Mouse (Mus musculus) hindbrain, embryonic 12.5 days (tissue): ENCODE data around the gene Pygo2. TPM values are rescaled to one million over a fixed set of nuclear protein-coding genes. Genes with fewer than 3 reads are reported as not detected.
A peak's percentile ranks its signal among the peaks of the same experiment; 100 is the strongest.

Experiments used
- ATAC-seq: fragments of 200-750 bp; cut with Nextera tagmentation; 2 replicates; pipeline ENCODE4 v1.8.0; 2017; ENCODE audit warnings: moderate TSS enrichment; ENCODE audit not compliant: low FRiP score
- H3K27ac ChIP-seq: fragments of 300-500 bp; sonication (generic); 2 replicates; pipeline ENCODE4 v1.5.1; 2016; ENCODE audit warnings: mild to moderate bottlenecking
- H3K27me3 ChIP-seq: fragments of 300-500 bp; sonication (generic); 2 replicates; pipeline ENCODE4 v1.6.1; 2016; ENCODE audit warnings: mild to moderate bottlenecking
- H3K36me3 ChIP-seq: fragments of 300-500 bp; sonication (generic); 2 replicates; pipeline ENCODE4 v1.6.1; 2016; ENCODE audit warnings: mild to moderate bottlenecking
- H3K4me1 ChIP-seq: fragments of 300-500 bp; sonication (generic); 2 replicates; pipeline ENCODE4 v1.6.1; 2016
- H3K4me2 ChIP-seq: fragments of 300-500 bp; sonication (generic); replicated peaks from 2 replicates; pipeline ENCODE4 v1.6.1; 2016; ENCODE audit warnings: mild to moderate bottlenecking
- H3K4me3 ChIP-seq: fragments of 300-500 bp; sonication (generic); 2 replicates; pipeline ENCODE4 v1.5.1; 2016; ENCODE audit warnings: mild to moderate bottlenecking
- H3K9ac ChIP-seq: fragments of 300-500 bp; sonication (generic); 2 replicates; pipeline ENCODE4 v1.6.1; 2016; ENCODE audit warnings: mild to moderate bottlenecking, moderate library complexity
- H3K9me3 ChIP-seq: fragments of 300-500 bp; sonication (generic); replicated peaks from 2 replicates; pipeline ENCODE4 v1.6.1; 2016; ENCODE audit warnings: mild to moderate bottlenecking
- WGBS: fragments of 180-500 bp; shearing (Covaris S2); methylation state at CpG from one replicate; pipeline ENCODE4 v1.1.7; 2016; 5-methylcytosine and 5-hydroxymethylcytosine counted together
- polyA plus RNA-seq: library from polyadenylated mRNA; unstranded; fragments of >200 nt; fragmentation: Nextera tagmentation; extraction: Ambion mirVana; gene quantifications from 2 replicates; pipeline ENCODE4 v1.2.1, GENCODE M21; 2016

Pygo2 gene
- polyA plus RNA-seq, 1 experiment from 2014 or later = 63.8 TPM

- Histone ChIP-seq H3K4me1 (peaks cover 11% of the 10 kb centered on the region), H3K9me3 (no peaks in the 10 kb centered on the region), H3K27ac (no peak within 1 kb of the TSS), H3K4me2 (no peak within 1 kb of the TSS), H3K4me3 (no peak within 1 kb of the TSS), H3K27me3 (no peaks in the 10 kb centered on the region), H3K9ac (no peak within 1 kb of the TSS), H3K36me3 (no peaks in the 10 kb centered on the region)
- ATAC-seq = no peak
- 73% methylated on average over 10 of the region's 10 CpGs for WGBS
Measured at GRCm38 (mm10) chr3:89454401-89455177, 24.6 kb downstream of the Pygo2 start, which contains the start of gene Pmvk. Pmvk (plus strand) TSS chr3:89454541.

- Histone ChIP-seq H3K4me3 (no peak overlapping the region), H3K4me2 (no peak overlapping the region), H3K9ac (no peak overlapping the region), H3K27me3 (no peaks in the 10 kb centered on the region), H3K4me1 (peaks cover 17% of the 10 kb centered on the region), H3K27ac (no peak overlapping the region), H3K36me3 (no peaks in the 10 kb centered on the region), H3K9me3 (no peaks in the 10 kb centered on the region)
- ATAC-seq = no peak
- WGBS = 27% methylated on average over 1 of the region's 1 CpGs
Measured at GRCm38 (mm10) chr3:89455786-89456285, 25.8 kb downstream of the Pygo2 start.

- WGBS = 31% methylated on average over 10 of the region's 10 CpGs
Measured at GRCm38 (mm10) chr3:89456726-89457665, 27.0 kb downstream of the Pygo2 start.

GRCm38 (mm10) chr3:89458372-89458964 is 28.5 kb downstream of the Pygo2 start:
- H3K9ac ChIP-seq = no peak overlapping the region
- H3K9me3 ChIP-seq = no peaks in the 10 kb centered on the region
- peak; percentile 23 for ATAC-seq
- no peaks in the 10 kb centered on the region for H3K27me3 ChIP-seq
- 46% methylated on average over 13 of the region's 13 CpGs for WGBS
- H3K4me2 ChIP-seq = peak overlapping the region; percentile 68
- H3K27ac ChIP-seq = no peak overlapping the region; the same call in 1 of the 2 replicates
- H3K4me1 ChIP-seq = peaks cover 12% of the 10 kb centered on the region
- H3K36me3 ChIP-seq = no peaks in the 10 kb centered on the region; the same call in 1 of the 2 replicates
- H3K4me3 ChIP-seq = peak overlapping the region; percentile 66

More at GRCm38 (mm10) chr3:89456726-89457665, 27.0 kb downstream of the Pygo2 start:
- no peaks in the 10 kb centered on the region for H3K27me3 ChIP-seq
- peaks cover 13% of the 10 kb centered on the region for H3K4me1 ChIP-seq
- H3K4me3 ChIP-seq = no peak overlapping the region
- no peak for ATAC-seq
- H3K4me2 ChIP-seq = no peak overlapping the region
- H3K27ac ChIP-seq = no peak overlapping the region
- no peaks in the 10 kb centered on the region for H3K9me3 ChIP-seq
- H3K36me3 ChIP-seq = no peaks in the 10 kb centered on the region; the same call in 1 of the 2 replicates
- H3K9ac ChIP-seq = no peak overlapping the region

- peak overlapping the region; percentile 68 for H3K4me2 ChIP-seq
- peak; percentile 89 for ATAC-seq
- H3K9ac ChIP-seq = peak overlapping the region; percentile 77
- no peaks in the 10 kb centered on the region for H3K27me3 ChIP-seq
- H3K27ac ChIP-seq = peak overlapping the region; percentile 89
- no peaks in the 10 kb centered on the region; the same call in 1 of the 2 replicates for H3K36me3 ChIP-seq
- 1% methylated on average over 34 of the region's 36 CpGs for WGBS
- H3K9me3 ChIP-seq = no peaks in the 10 kb centered on the region
- peak overlapping the region; percentile 66 for H3K4me3 ChIP-seq
- peaks cover 12% of the 10 kb centered on the region for H3K4me1 ChIP-seq
Measured at GRCm38 (mm10) chr3:89458965-89459807, 29.2 kb downstream of the Pygo2 start.

GRCm38 (mm10) chr3:89468268-89468667 is 38.3 kb downstream of the Pygo2 start:
- no peaks in the 10 kb centered on the region for H3K27me3 ChIP-seq
- H3K9me3 ChIP-seq = no peaks in the 10 kb centered on the region
- 44% methylated on average over 4 of the region's 4 CpGs for WGBS
- no peak overlapping the region for H3K9ac ChIP-seq
- no peaks in the 10 kb centered on the region for H3K4me1 ChIP-seq
- H3K36me3 ChIP-seq = peaks cover 30% of the 10 kb centered on the region
- H3K27ac ChIP-seq = no peak overlapping the region
- H3K4me3 ChIP-seq = no peak overlapping the region
- ATAC-seq = no peak
- no peak overlapping the region for H3K4me2 ChIP-seq

GRCm38 (mm10) chr3:89472280-89472679 is 42.3 kb downstream of the Pygo2 start:
- Histone ChIP-seq H3K27me3 (no peaks in the 10 kb centered on the region), H3K27ac (no peak overlapping the region), H3K9ac (no peak overlapping the region), H3K4me3 (no peak overlapping the region), H3K4me2 (no peak overlapping the region), H3K36me3 (peaks cover 28% of the 10 kb centered on the region), H3K9me3 (no peaks in the 10 kb centered on the region), H3K4me1 (no peaks in the 10 kb centered on the region)
- WGBS = 82% methylated on average over 7 of the region's 7 CpGs
- ATAC-seq = no peak

- H3K27me3 ChIP-seq = no peaks in the 10 kb centered on the region
- WGBS = 73% methylated on average over 6 of the region's 6 CpGs
Measured at GRCm38 (mm10) chr3:89473838-89474237, 43.8 kb downstream of the Pygo2 start.

GRCm38 (mm10) chr3:89479055-89479454 is 49.0 kb downstream of the Pygo2 start:
- WGBS = 84% methylated on average over 6 of the region's 6 CpGs
- H3K36me3 ChIP-seq = no peaks in the 10 kb centered on the region
- no peak overlapping the region for H3K9ac ChIP-seq
- no peaks in the 10 kb centered on the region for H3K27me3 ChIP-seq
- no peak overlapping the region for H3K4me2 ChIP-seq
- H3K27ac ChIP-seq = no peak overlapping the region
- ATAC-seq = no peak
- no peaks in the 10 kb centered on the region for H3K4me1 ChIP-seq
- no peak overlapping the region for H3K4me3 ChIP-seq
- no peaks in the 10 kb centered on the region for H3K9me3 ChIP-seq

More at GRCm38 (mm10) chr3:89473838-89474237, 43.8 kb downstream of the Pygo2 start:
- no peak overlapping the region for H3K27ac ChIP-seq
- no peaks in the 10 kb centered on the region for H3K9me3 ChIP-seq
- no peak overlapping the region for H3K4me3 ChIP-seq
- no peaks in the 10 kb centered on the region for H3K4me1 ChIP-seq
- H3K4me2 ChIP-seq = no peak overlapping the region
- ATAC-seq = no peak
- H3K9ac ChIP-seq = no peak overlapping the region
- peaks cover 12% of the 10 kb centered on the region for H3K36me3 ChIP-seq

- no peak overlapping the region for H3K4me2 ChIP-seq
- no peak overlapping the region for H3K4me3 ChIP-seq
- H3K27me3 ChIP-seq = 0 out of 2 replicates have a peak, but pooled peaks cover 3% of the 10 kb centered on the region
- H3K4me1 ChIP-seq = no peaks in the 10 kb centered on the region
- no peaks in the 10 kb centered on the region for H3K9me3 ChIP-seq
- no peaks in the 10 kb centered on the region for H3K36me3 ChIP-seq
- H3K27ac ChIP-seq = no peak overlapping the region
- no peak for ATAC-seq
- WGBS = 43% methylated on average over 2 of the region's 2 CpGs
- H3K9ac ChIP-seq = no peak overlapping the region
Measured at GRCm38 (mm10) chr3:89481488-89481887, 51.5 kb downstream of the Pygo2 start.

GRCm38 (mm10) chr3:89482249-89482648 is 52.2 kb downstream of the Pygo2 start:
- ATAC-seq = no peak
- Histone ChIP-seq H3K9me3 (no peaks in the 10 kb centered on the region), H3K4me2 (no peak overlapping the region), H3K9ac (no peak overlapping the region), H3K4me1 (no peaks in the 10 kb centered on the region), H3K4me3 (no peak overlapping the region), H3K36me3 (no peaks in the 10 kb centered on the region), H3K27ac (no peak overlapping the region), H3K27me3 (peaks cover 6% of the 10 kb centered on the region; the same call in 1 of the 2 replicates)
- 91% methylated on average over 5 of the region's 5 CpGs for WGBS
